Mouse (Mus musculus): ENCODE measurements around the gene Otud5.

- TF ChIP-seq CTCF (IDR thresholded peaks at IDR 0.05; ENCODE audit: low read depth, low read length) (no peak), POLR2A (IDR thresholded peaks at IDR 0.05; ENCODE audit: extremely low read depth, insufficient read depth, low read length) (no peak)
Observed at GRCm38 (mm10) chrX:7868506-7868905, 27.3 kb downstream of the Otud5 start.
